Mouse (Mus musculus) lung, embryonic 15.5 days (tissue): ENCODE data around the gene Pradc1. TPM values are rescaled to one million over a fixed set of nuclear protein-coding genes. Genes with fewer than 3 reads are reported as not detected.

ENCODE experiments used
- ATAC-seq: fragments of 200-750 bp; cut with Nextera tagmentation; 2 replicates; pipeline ENCODE4 v1.8.0; 2017; ENCODE audit warnings: moderate number of reproducible peaks, borderline replicate concordance; ENCODE audit not compliant: low FRiP score, low TSS enrichment; ENCODE audit errors: extremely low read depth
- H3K27ac ChIP-seq: fragments of 300-500 bp; sonication (generic); 2 replicates; pipeline ENCODE4 v1.5.1; 2015; ENCODE audit warnings: moderate library complexity, mild to moderate bottlenecking, inconsistent platforms
- H3K27me3 ChIP-seq: fragments of 300-500 bp; sonication (generic); 2 replicates; pipeline ENCODE4 v1.6.1; 2015; ENCODE audit warnings: inconsistent platforms
- H3K36me3 ChIP-seq: fragments of 300-500 bp; sonication (generic); 2 replicates; pipeline ENCODE4 v1.6.1; 2015; ENCODE audit warnings: inconsistent platforms
- H3K4me1 ChIP-seq: fragments of 300-500 bp; sonication (generic); 2 replicates; pipeline ENCODE4 v1.6.1; 2015; ENCODE audit warnings: inconsistent platforms
- H3K4me2 ChIP-seq: fragments of 300-500 bp; sonication (generic); 2 replicates; pipeline ENCODE4 v1.6.1; 2015; ENCODE audit warnings: inconsistent platforms, mild to moderate bottlenecking, moderate library complexity
- H3K4me3 ChIP-seq: fragments of 300-500 bp; sonication (generic); 2 replicates; pipeline ENCODE4 v1.5.1; 2015; ENCODE audit warnings: mild to moderate bottlenecking, inconsistent platforms
- H3K9ac ChIP-seq: fragments of 300-500 bp; sonication (generic); 2 replicates; pipeline ENCODE4 v1.6.1; 2015; ENCODE audit warnings: inconsistent platforms
- H3K9me3 ChIP-seq: fragments of 300-500 bp; sonication (generic); 2 replicates; pipeline ENCODE4 v1.6.1; 2016; ENCODE audit warnings: inconsistent platforms
- WGBS: fragments of 180-500 bp; shearing (Covaris S2); methylation state at CpG from one replicate; pipeline ENCODE4 v1.1.7; 2015; 5-methylcytosine and 5-hydroxymethylcytosine counted together
- polyA plus RNA-seq: library from polyadenylated mRNA; unstranded; fragments of >200 nt; fragmentation: Nextera tagmentation; extraction: Ambion mirVana; gene quantifications from 2 replicates; pipeline ENCODE4 v1.2.1, GENCODE M21; 2015

The Pradc1 gene
- polyA plus RNA-seq: 46.0 and 46.7 TPM in 2 replicates

DNA sequence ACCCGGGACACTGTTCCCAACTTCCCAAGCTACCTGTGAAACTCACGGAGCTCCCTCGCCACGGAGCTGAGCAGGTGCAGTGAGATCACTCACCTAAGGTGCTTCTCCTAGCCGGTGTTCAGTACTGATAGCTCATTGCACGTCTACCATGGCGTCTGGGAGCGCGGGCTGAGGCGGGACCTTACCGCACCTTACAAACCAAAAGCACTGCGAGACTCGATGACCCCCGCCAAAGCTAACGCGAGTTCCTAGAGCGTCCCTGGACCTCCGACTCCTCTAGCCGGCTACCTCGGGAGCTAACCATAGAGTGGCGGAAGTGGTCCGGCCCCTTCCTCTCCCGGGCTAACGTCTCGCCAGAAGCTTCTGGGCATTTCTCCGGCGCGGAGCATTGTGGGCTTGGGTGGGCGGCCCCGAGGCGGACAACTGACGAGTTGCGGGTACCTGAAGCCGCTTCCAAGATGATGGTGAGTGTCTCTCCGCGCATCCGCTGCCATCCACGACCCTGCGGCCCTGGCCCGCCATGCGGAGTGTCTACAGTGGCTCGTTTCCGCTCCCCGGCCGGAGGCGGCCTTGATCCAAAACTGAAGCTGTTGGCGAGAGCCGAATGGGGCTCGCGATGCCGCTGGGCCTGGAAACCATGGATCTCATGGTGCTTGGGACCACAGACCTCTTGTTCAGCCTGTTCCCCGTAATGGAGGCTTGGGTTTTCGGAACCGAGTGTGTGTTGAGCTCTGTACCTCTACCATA, at the start of gene Pradc1:
Pradc1 (minus strand) TSS at position 307 of the 747 bp plus-strand sequence.
- Histone ChIP-seq H3K36me3 (peaks cover 8% of the 10 kb centered on the region), H3K27ac (peak within 1 kb of the TSS; percentile 95), H3K9ac (peak within 1 kb of the TSS; percentile 89), H3K4me2 (peak within 1 kb of the TSS; percentile 88), H3K4me1 (peaks cover 38% of the 10 kb centered on the region), H3K9me3 (no peaks in the 10 kb centered on the region), H3K27me3 (no peaks in the 10 kb centered on the region), H3K4me3 (peak within 1 kb of the TSS; percentile 71)
- WGBS: under 1% methylated on average over 54 of the region's 54 CpGs
- peak; percentile 92 for ATAC-seq

DNA sequence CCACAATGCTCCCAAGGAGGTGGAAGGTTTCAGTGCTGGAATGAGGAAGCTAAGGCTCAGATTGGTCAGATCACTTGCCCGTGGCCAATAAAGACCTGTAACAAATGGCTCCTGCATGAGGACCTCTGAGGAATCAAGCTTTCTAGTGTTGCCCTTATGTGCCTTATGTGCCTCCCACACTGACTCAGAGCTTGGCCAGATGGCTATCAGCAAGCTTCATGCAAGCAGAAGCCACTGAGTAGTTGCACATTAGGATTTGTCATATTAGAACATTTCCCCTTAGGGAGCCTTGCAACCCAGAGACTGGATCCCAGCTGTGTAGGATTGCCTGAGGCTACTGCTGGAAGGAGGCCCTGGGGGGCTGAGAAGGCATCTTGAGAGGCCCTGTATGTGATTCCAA, 48.6 kb upstream of the Pradc1 start:
- ATAC-seq: no peak
- no peak overlapping the region for H3K27ac ChIP-seq
- no peak overlapping the region for H3K4me3 ChIP-seq
- H3K36me3 ChIP-seq: no peaks in the 10 kb centered on the region
- no peak overlapping the region for H3K4me2 ChIP-seq
- peaks cover 18% of the 10 kb centered on the region for H3K27me3 ChIP-seq
- no peaks in the 10 kb centered on the region for H3K9me3 ChIP-seq
- no peaks in the 10 kb centered on the region; the same call in 1 of the 2 replicates for H3K4me1 ChIP-seq
- 42% methylated on average over 1 of the region's 1 CpGs for WGBS
- H3K9ac ChIP-seq: no peak overlapping the region

DNA sequence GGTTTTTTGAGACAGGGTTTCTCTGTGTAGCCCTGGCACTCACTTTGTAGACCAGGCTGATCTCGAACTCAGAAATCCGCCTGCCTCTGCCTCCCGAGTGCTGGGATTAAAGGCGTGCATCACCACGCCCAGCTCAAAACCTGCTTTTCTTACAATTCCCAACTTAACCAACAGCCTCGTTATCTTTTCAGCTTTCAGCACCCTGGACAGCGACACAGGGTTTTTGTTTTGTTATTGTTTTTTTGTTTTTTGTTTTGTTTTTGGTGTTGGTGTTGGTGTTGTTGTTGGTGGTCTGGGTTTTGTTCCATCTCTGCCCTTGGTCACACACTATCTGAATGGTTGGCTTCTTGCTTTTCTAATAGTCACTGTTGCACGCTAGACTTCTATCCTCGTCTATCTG, 46.4 kb upstream of the Pradc1 start:
- WGBS: 50% methylated on average over 9 of the region's 9 CpGs
- Histone ChIP-seq H3K27ac (no peak overlapping the region), H3K27me3 (peaks cover 10% of the 10 kb centered on the region), H3K36me3 (no peaks in the 10 kb centered on the region), H3K4me3 (no peak overlapping the region), H3K9ac (no peak overlapping the region), H3K4me1 (no peaks in the 10 kb centered on the region; the same call in 1 of the 2 replicates), H3K9me3 (no peaks in the 10 kb centered on the region), H3K4me2 (no peak overlapping the region)
- no peak for ATAC-seq

DNA sequence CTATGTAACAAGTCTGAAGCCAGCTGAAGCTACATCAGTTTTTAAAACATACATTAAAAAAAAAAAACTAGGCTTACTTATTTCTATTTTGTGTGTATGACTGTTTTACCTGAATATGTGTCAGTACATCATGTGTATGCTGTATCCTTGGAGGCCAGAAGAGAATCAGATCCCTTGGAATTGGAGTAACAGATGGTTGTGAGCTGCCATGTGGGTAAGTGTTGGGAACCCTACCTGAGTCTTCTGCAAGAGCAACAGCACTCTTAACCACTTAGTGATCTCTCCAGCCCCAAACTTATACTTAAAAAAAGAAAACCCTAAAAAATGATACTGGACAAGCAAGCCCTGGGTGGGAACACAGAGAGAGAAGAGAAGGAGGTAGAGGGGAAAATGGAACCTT, 45.2 kb upstream of the Pradc1 start:
- H3K36me3 ChIP-seq: no peaks in the 10 kb centered on the region
- no peak for ATAC-seq
- H3K4me3 ChIP-seq: no peak overlapping the region
- no peaks in the 10 kb centered on the region for H3K9me3 ChIP-seq
- H3K4me2 ChIP-seq: no peak overlapping the region
- H3K4me1 ChIP-seq: no peaks in the 10 kb centered on the region; the same call in 1 of the 2 replicates
- no peak overlapping the region for H3K9ac ChIP-seq
- peaks cover 5% of the 10 kb centered on the region; the same call in 1 of the 2 replicates for H3K27me3 ChIP-seq
- no peak overlapping the region for H3K27ac ChIP-seq

DNA sequence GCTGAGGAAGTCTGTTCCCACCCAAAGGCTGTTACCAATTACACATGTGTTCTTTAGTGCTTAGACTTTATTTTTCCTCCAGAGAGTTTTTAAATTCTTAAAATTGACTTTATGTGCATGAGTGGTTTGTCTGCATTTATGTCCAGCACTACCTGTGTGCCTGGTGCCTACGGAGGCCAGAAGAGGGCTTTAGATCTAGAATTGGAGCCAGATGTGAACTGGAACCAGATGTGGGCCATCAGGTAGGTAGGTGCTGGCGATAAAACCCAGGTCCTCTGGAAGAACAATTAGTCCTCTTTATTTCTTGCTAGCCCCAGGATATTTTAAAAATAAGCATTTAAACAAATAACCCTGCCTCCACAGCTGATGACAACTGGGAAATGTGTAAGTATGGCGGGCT, 39.8 kb upstream of the Pradc1 start:
- no peaks in the 10 kb centered on the region for H3K36me3 ChIP-seq
- ATAC-seq: no peak
- H3K4me2 ChIP-seq: no peak overlapping the region
- no peak overlapping the region for H3K27ac ChIP-seq
- H3K4me1 ChIP-seq: no peaks in the 10 kb centered on the region
- H3K4me3 ChIP-seq: no peak overlapping the region
- 87% methylated on average over 3 of the region's 3 CpGs for WGBS
- no peak overlapping the region for H3K9ac ChIP-seq
- no peaks in the 10 kb centered on the region for H3K9me3 ChIP-seq
- H3K27me3 ChIP-seq: no peaks in the 10 kb centered on the region

DNA sequence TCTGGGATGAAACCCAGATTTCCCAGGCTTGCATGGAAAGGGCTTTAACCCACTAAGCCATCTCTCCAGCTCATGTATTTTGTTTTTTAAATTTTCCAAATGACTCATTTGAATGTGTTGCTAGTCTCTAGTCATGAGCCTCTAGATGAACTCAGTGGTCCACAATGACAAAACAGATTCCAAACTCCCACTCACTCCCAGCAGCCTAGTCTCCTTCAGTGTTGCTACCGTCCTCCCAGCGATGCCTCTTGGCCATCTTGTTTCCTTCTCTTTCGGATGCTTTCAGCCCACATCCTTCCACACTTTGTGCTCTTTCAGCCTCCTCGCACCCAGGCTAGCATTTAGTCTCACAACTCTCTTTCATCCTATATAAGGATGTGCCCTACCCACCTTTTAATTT, 38.5 kb upstream of the Pradc1 start:
- 78% methylated on average over 4 of the region's 4 CpGs for WGBS
- Histone ChIP-seq H3K9me3 (no peaks in the 10 kb centered on the region), H3K36me3 (no peaks in the 10 kb centered on the region), H3K27ac (no peak overlapping the region), H3K9ac (no peak overlapping the region), H3K4me2 (no peak overlapping the region), H3K4me3 (no peak overlapping the region), H3K4me1 (no peaks in the 10 kb centered on the region), H3K27me3 (peaks cover 13% of the 10 kb centered on the region)
- ATAC-seq: no peak

DNA sequence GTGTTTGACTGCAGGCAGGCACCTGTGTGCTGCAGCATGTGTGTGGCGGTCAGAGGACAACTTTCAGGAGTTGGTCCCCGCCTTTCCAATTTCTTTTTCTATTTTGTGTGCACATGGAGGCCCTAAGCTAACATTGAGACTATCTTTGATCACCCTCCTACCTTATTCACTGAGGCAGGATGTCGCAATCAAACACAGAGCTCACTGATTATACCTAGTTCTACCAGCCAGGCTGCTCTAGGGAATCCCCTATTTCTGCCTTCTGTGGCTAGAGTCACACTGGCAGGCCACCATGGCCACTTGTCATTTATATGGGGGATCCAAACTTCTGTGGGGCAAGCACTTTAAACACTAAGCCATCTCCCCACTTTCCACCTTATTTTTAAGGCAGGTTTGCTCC, 37.9 kb upstream of the Pradc1 start:
- no peak for ATAC-seq
- no peak overlapping the region for H3K4me3 ChIP-seq
- 56% methylated on average over 3 of the region's 3 CpGs for WGBS
- no peak overlapping the region for H3K4me2 ChIP-seq
- H3K4me1 ChIP-seq: 0 out of 2 replicates have a peak, but pooled peaks cover under 1% of the 10 kb centered on the region
- peaks cover 19% of the 10 kb centered on the region for H3K27me3 ChIP-seq
- no peak overlapping the region for H3K27ac ChIP-seq
- no peak overlapping the region for H3K9ac ChIP-seq
- no peaks in the 10 kb centered on the region for H3K9me3 ChIP-seq
- H3K36me3 ChIP-seq: no peaks in the 10 kb centered on the region

DNA sequence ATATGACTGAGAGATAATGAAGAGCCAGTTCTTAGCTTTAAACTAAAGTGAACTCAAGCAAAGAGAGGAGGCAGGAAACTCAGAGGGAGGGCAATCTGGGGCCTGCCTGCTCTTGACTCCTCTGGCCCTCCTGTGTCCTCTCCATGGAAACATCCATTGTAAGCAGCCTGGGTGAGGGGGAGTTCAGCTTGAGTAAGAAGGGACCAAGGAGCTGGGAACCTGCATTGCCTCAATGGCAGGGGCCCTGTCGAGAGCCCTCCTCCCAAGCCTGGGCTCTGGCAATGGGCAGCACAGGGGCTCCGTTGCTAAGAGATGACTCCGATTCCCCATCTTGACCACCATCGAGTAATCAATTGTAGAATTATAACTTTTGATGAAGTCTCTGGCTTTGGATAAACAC, 36.7 kb upstream of the Pradc1 start:
- H3K4me3 ChIP-seq: no peak overlapping the region
- peaks cover 31% of the 10 kb centered on the region for H3K27me3 ChIP-seq
- H3K9me3 ChIP-seq: no peaks in the 10 kb centered on the region
- H3K4me1 ChIP-seq: peaks cover 7% of the 10 kb centered on the region; the same call in 1 of the 2 replicates
- no peaks in the 10 kb centered on the region for H3K36me3 ChIP-seq
- no peak overlapping the region for H3K4me2 ChIP-seq
- no peak overlapping the region for H3K9ac ChIP-seq
- 79% methylated on average over 4 of the region's 4 CpGs for WGBS
- no peak for ATAC-seq
- H3K27ac ChIP-seq: no peak overlapping the region

DNA sequence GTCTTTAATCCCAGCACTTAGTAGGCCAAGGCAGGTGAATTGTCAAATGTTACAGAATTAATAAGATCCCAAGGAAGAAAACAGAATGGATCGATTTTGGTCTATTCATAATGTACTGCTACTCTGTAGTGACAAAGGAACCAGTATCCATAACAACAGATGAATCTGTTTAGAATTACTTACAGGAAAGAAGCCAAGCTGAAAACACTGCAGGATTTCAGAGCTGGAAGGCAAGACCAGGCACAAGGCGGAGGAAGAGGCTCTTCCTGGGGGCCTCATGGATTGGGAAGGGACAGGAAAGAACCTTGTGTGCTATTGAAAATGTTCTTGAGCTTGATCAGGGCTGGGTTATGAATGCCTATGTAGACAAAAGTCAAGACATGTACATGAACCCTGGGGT, 34.0 kb upstream of the Pradc1 start:
- Histone ChIP-seq H3K4me1 (peaks cover 7% of the 10 kb centered on the region; the same call in 1 of the 2 replicates), H3K36me3 (no peaks in the 10 kb centered on the region), H3K9me3 (no peaks in the 10 kb centered on the region), H3K9ac (no peak overlapping the region), H3K4me2 (no peak overlapping the region), H3K27me3 (peaks cover 46% of the 10 kb centered on the region), H3K4me3 (no peak overlapping the region), H3K27ac (no peak overlapping the region)
- WGBS: 71% methylated on average over 2 of the region's 2 CpGs
- ATAC-seq: no peak

DNA sequence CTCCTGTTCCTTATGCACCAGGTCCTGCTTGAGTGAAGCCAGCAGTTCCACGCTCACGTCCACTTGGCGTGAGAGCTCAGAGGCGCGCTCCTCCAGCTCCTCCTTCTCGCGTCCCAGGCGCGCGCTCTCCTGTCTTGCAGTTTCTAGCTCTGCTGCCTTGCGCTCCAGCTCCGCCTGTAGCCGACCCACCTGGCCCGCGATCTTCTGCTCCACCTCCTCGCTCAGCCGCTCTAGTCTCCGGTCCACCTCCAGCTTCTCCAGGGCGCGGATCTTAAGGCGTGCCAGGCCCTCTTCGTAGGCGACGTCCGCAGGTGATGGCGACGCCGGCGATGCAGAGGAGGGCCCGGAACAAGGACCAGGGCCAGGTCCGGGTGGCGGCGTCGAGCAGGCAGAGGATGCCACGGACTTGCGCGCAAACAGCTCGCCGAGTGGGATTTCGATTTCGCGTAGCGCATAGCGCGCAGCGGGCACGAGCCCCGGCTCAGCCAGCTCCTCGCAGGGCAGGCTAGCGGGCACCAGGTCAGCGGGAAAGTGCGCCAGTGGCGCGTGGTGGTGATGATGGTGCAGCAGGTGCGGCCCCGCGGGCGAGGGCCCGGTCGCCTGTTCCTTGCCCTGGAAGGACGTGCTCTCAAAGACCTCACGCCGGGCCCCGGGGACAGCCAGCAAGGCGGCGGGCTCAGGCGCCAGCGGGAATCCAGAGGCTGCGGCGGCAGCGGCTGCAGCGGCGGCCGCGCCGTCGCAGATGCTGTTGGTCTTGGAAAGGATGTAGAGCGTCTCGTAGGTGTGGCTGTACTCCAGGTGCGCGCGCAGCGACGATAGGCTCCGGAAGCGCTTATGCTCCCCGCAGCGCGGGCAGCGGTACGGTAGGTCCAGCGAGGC, 32.3 kb upstream of the Pradc1 start:
- Histone ChIP-seq H3K4me1 (peaks cover 7% of the 10 kb centered on the region; the same call in 1 of the 2 replicates), H3K36me3 (no peaks in the 10 kb centered on the region), H3K27me3 (peaks cover 46% of the 10 kb centered on the region), H3K4me3 (peak overlapping the region; percentile 35), H3K27ac (no peak overlapping the region), H3K4me2 (peak overlapping the region; percentile 58), H3K9me3 (no peaks in the 10 kb centered on the region), H3K9ac (no peak overlapping the region)
- 2% methylated on average over 87 of the region's 92 CpGs for WGBS
- ATAC-seq: no peak

DNA sequence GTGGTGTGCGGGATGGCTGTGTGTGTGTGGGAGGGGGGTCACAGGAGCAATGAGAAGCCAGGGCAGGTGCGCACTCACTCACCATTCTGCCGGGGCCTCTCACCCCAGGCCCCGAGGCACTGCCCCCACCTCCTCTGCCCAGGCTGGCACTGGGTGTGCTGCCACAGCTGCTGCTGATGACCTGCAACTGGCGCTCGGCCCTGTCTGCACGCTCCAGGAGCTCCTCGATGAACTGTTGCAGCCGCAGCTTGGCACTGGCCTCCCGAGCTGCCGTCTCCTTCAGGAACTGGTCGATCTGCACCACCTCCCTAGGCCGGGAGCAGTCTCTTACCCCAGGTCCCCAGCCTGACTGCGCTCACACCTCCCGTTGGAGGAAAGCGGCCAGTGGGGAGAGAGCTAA, 28.9 kb upstream of the Pradc1 start:
- no peak for ATAC-seq
- H3K4me1 ChIP-seq: peaks cover 7% of the 10 kb centered on the region; the same call in 1 of the 2 replicates
- H3K36me3 ChIP-seq: no peaks in the 10 kb centered on the region
- no peak overlapping the region for H3K9ac ChIP-seq
- WGBS: 50% methylated on average over 16 of the region's 16 CpGs
- peaks cover 39% of the 10 kb centered on the region for H3K27me3 ChIP-seq
- H3K27ac ChIP-seq: no peak overlapping the region
- no peaks in the 10 kb centered on the region for H3K9me3 ChIP-seq
- no peak overlapping the region for H3K4me2 ChIP-seq
- H3K4me3 ChIP-seq: no peak overlapping the region

DNA sequence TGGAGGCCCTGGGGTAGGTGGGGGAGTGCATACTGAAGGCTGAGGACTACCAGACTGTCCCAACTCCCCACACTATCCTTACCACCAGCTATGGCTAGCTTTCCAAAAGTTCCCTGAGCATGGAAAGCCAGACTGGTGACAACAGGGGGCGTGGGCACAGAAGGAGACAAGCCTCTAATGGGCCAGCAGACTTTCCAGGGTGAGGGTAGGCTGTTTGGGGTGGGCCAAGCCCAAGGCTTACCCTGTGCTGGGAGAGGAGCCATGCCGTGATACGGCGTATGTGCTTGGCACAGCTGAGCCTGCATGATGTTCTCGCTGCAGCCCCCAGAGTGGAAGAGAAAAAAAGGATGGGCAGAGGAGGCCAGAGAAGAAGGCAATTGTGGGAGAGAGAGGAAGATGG, 28.2 kb upstream of the Pradc1 start:
- WGBS: 74% methylated on average over 5 of the region's 5 CpGs
- H3K36me3 ChIP-seq: no peaks in the 10 kb centered on the region
- peaks cover 32% of the 10 kb centered on the region for H3K27me3 ChIP-seq
- no peaks in the 10 kb centered on the region for H3K9me3 ChIP-seq
- no peak overlapping the region for H3K9ac ChIP-seq
- no peak overlapping the region for H3K4me2 ChIP-seq
- H3K4me3 ChIP-seq: no peak overlapping the region
- H3K4me1 ChIP-seq: peaks cover 7% of the 10 kb centered on the region; the same call in 1 of the 2 replicates
- no peak overlapping the region for H3K27ac ChIP-seq
- ATAC-seq: no peak
